Mouse (Mus musculus) heart, postnatal 0 days (tissue): ENCODE data around the gene Gstm1. TPM values are rescaled to one million over a fixed set of nuclear protein-coding genes. Genes with fewer than 3 reads are reported as not detected.

ENCODE experiments used
- ATAC-seq: fragments of 200-750 bp; cut with Nextera tagmentation; 2 replicates; pipeline ENCODE4 v1.8.0; 2017; ENCODE audit warnings: low read depth, moderate number of reproducible peaks, moderate library complexity; ENCODE audit not compliant: insufficient read depth
- DNase-seq: peaks from one replicate; pipeline ENCODE4 v3.0.0-alpha.2; 2016; ENCODE audit warnings: low spot score
- H3K27ac ChIP-seq: fragments of 300-500 bp; sonication (generic); 2 replicates; pipeline ENCODE4 v1.5.1; 2014; ENCODE audit warnings: low read depth, mild to moderate bottlenecking
- H3K27me3 ChIP-seq: fragments of 300-500 bp; sonication (generic); 2 replicates; pipeline ENCODE4 v1.6.1; 2014; ENCODE audit warnings: low read length, mixed read lengths; ENCODE audit not compliant: control insufficient read depth, insufficient read depth
- H3K36me3 ChIP-seq: fragments of 300-500 bp; sonication (generic); replicated peaks from 2 replicates; pipeline ENCODE4 v1.6.1; 2014; ENCODE audit warnings: low read length, mixed read lengths; ENCODE audit not compliant: control insufficient read depth, insufficient read depth
- H3K4me1 ChIP-seq: fragments of 300-500 bp; sonication (generic); 2 replicates; pipeline ENCODE4 v1.6.1; 2014; ENCODE audit warnings: antibody characterized with exemption; ENCODE audit not compliant: control insufficient read depth, insufficient read depth
- H3K4me2 ChIP-seq: fragments of 300-500 bp; sonication (generic); 2 replicates; pipeline ENCODE4 v1.6.1; 2014; ENCODE audit warnings: low read depth, mild to moderate bottlenecking, low read length, moderate library complexity
- H3K4me3 ChIP-seq: fragments of 300-500 bp; sonication (generic); 2 replicates; pipeline ENCODE4 v1.5.1; 2014; ENCODE audit warnings: low read depth, low read length
- H3K9ac ChIP-seq: fragments of 300-500 bp; sonication (generic); replicated peaks from 2 replicates; pipeline ENCODE4 v1.6.1; 2014; ENCODE audit warnings: low read depth, low read length, mixed read lengths
- H3K9me3 ChIP-seq: fragments of 300-500 bp; sonication (generic); replicated peaks from 2 replicates; pipeline ENCODE4 v1.6.1; 2016; ENCODE audit warnings: low read length; ENCODE audit not compliant: control insufficient read depth
- CTCF ChIP-seq: IDR thresholded peaks from 2 replicates; pipeline ENCODE4 v1.5.1; 2016; ENCODE audit warnings: antibody characterized with exemption, control low read depth, low read depth
- EP300 ChIP-seq: IDR thresholded peaks from 2 replicates; pipeline ENCODE4 v1.6.1; 2016; ENCODE audit warnings: antibody characterized with exemption, low read depth
- WGBS: fragments of 180-500 bp; shearing (Covaris S2); extraction: QIAGEN DNeasy Blood & Tissue Kit; methylation state at CpG from one replicate; pipeline ENCODE4 v1.1.7; 2014; 5-methylcytosine and 5-hydroxymethylcytosine counted together
- polyA plus RNA-seq: library from polyadenylated mRNA; unstranded; fragments of >200 nt; fragmentation: Nextera tagmentation; extraction: Ambion mirVana; gene quantifications from 2 replicates; pipeline ENCODE4 v1.2.1, GENCODE M21; 2015
- total RNA-seq: library from RNA; depleted of rRNA; stranded (reverse); fragments of >200 nt; gene quantifications from 2 replicates; pipeline ENCODE4 v1.2.3, GENCODE M21; 2014; ENCODE audit warnings: low replicate concordance; rRNA removed

The Gstm1 gene
- total and polyA plus RNA-seq, 2 experiments from 2014 or later: 111 to 136 TPM

DNA sequence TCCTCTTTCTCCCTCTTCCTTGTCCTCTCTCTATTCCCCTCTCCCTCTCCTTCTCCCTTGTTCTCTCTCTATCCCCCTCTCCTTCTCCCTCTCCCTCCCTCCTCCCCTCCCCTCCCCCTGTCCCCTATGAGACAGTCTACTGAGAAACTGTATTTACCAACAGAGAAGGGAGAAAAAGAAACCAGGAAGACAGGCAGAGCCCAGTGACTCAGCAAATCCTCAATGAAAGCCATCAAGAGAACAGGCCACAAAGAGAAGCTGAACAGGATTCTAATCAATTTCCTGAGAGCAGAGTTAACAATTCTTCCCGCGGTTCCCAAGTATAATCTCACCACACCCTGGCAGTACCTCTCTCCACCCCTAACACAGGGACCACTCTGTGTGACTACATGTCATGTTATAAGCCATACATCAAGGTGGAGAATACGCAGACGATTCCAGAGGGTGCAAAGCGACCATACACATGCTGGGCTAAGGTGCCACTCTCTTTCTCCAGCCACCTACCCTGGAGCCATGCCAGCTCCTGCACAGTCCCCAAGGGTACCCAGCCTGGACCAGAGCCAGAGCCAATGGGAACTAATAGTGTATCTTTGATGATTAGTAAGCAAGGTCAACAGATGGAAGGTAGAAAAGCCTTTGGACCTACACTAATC, 53.0 kb downstream of the Gstm1 start:
- H3K27me3 ChIP-seq: 0 out of 2 replicates have a peak, but pooled peaks cover 4% of the 10 kb centered on the region
- H3K27ac ChIP-seq: no peak overlapping the region
- no peaks in the 10 kb centered on the region for H3K36me3 ChIP-seq
- H3K4me3 ChIP-seq: no peak overlapping the region
- no peaks in the 10 kb centered on the region for H3K4me1 ChIP-seq
- H3K4me2 ChIP-seq: no peak overlapping the region
- ATAC-seq (no peak), DNase-seq (no peak)
- no peak overlapping the region for H3K9ac ChIP-seq
- TF ChIP-seq CTCF (no peak), EP300 (no peak)
- 57% methylated on average over 5 of the region's 5 CpGs for WGBS
- no peaks in the 10 kb centered on the region for H3K9me3 ChIP-seq

DNA sequence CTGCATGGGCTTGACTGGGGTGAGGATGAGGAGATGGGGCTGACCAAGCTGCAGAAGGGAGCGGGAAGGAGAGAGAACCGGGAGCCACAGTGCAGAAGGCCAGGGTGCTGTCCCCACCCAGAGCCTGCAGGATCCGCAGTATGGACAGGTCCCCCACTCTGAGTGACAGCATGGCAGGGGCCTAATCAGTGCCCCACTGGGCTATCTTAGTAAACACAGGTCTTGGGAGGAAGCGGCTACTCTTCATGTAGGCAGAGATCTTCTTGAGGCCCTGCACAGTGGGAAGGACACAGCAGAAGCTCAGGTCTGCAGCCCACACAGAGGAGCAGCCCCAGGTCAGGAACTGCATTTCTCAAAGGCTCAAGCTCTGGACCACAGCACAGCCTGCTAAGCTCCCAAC, 53.7 kb downstream of the Gstm1 start:
- Histone ChIP-seq H3K4me1 (no peaks in the 10 kb centered on the region), H3K9me3 (no peaks in the 10 kb centered on the region), H3K36me3 (no peaks in the 10 kb centered on the region), H3K4me2 (no peak overlapping the region), H3K27me3 (0 out of 2 replicates have a peak, but pooled peaks cover 3% of the 10 kb centered on the region), H3K9ac (no peak overlapping the region), H3K27ac (no peak overlapping the region), H3K4me3 (no peak overlapping the region)
- DNase-seq: no peak
- ATAC-seq: no peak
- 79% methylated on average over 4 of the region's 4 CpGs for WGBS
- TF ChIP-seq EP300: no peak
- TF ChIP-seq CTCF: no peak

Other genes with a start within 250 kb of the Gstm1 start
- gene Eps8l3, start 140.7 kb downstream of the Gstm1 start, total RNA-seq: not detected in 2 replicates
- not detected in 2 replicates for gene Eps8l3, start 140.7 kb downstream of the Gstm1 start, polyA plus RNA-seq
- 81.9 and 98.4 TPM in 2 replicates for gene Gstm5, start 122.2 kb downstream of the Gstm1 start, total RNA-seq
- 132 and 138 TPM in 2 replicates for gene Gstm5, start 122.2 kb downstream of the Gstm1 start, polyA plus RNA-seq
- 51.2 and 62.3 TPM in 2 replicates for gene Gstm7, start 86.2 kb downstream of the Gstm1 start, total RNA-seq
- 33.3 and 35.0 TPM in 2 replicates for gene Gstm7, start 86.2 kb downstream of the Gstm1 start, polyA plus RNA-seq
- gene Gstm6, start 74.2 kb downstream of the Gstm1 start, total RNA-seq: 17.9 and 20.3 TPM in 2 replicates
- 11.5 and 12.9 TPM in 2 replicates for gene Gstm6, start 74.2 kb downstream of the Gstm1 start, polyA plus RNA-seq
- gene Gstm3, start 48.7 kb downstream of the Gstm1 start, total RNA-seq: not detected in 2 replicates
- gene Gstm3, start 48.7 kb downstream of the Gstm1 start, polyA plus RNA-seq: not detected in 2 replicates
- 69.6 and 95.4 TPM in 2 replicates for gene Gstm2, start 31.5 kb downstream of the Gstm1 start, total RNA-seq
- 94.2 and 97.9 TPM in 2 replicates for gene Gstm2, start 31.5 kb downstream of the Gstm1 start, polyA plus RNA-seq
- 3.6 and 10.9 TPM in 2 replicates for gene Gstm4, start 26.9 kb upstream of the Gstm1 start, total RNA-seq
- 17.6 and 17.9 TPM in 2 replicates for gene Gstm4, start 26.9 kb upstream of the Gstm1 start, polyA plus RNA-seq
- 17.3 and 77.9 TPM in 2 replicates for gene Ampd2, start 68.7 kb upstream of the Gstm1 start, total RNA-seq
- gene Ampd2, start 68.7 kb upstream of the Gstm1 start, polyA plus RNA-seq: 12.7 and 12.8 TPM in 2 replicates
- 0.19 TPM in 1 of 2 replicates, not detected in the other for gene Gnat2, start 74.8 kb upstream of the Gstm1 start, total RNA-seq
- gene Gnat2, start 74.8 kb upstream of the Gstm1 start, polyA plus RNA-seq: 0.45 and 1.1 TPM in 2 replicates
- 30.2 and 41.0 TPM in 2 replicates for gene Gnai3, start 128.2 kb upstream of the Gstm1 start, total RNA-seq
- gene Gnai3, start 128.2 kb upstream of the Gstm1 start, polyA plus RNA-seq: 35.8 and 37.4 TPM in 2 replicates
- gene Gpr61, start 136.9 kb upstream of the Gstm1 start, total RNA-seq: 0.04 TPM in 1 of 2 replicates, not detected in the other
- gene Gpr61, start 136.9 kb upstream of the Gstm1 start, polyA plus RNA-seq: 0.05 and 0.11 TPM in 2 replicates
- gene Amigo1, start 168.4 kb upstream of the Gstm1 start, total RNA-seq: 5.0 and 11.9 TPM in 2 replicates
- 3.5 and 3.8 TPM in 2 replicates for gene Amigo1, start 168.4 kb upstream of the Gstm1 start, polyA plus RNA-seq
- 4.0 and 4.7 TPM in 2 replicates for gene Cyb561d1, start 183.2 kb upstream of the Gstm1 start, total RNA-seq
- gene Cyb561d1, start 183.2 kb upstream of the Gstm1 start, polyA plus RNA-seq: 3.4 and 3.5 TPM in 2 replicates
- gene Atxn7l2, start 193.0 kb upstream of the Gstm1 start, total RNA-seq: 3.1 and 6.0 TPM in 2 replicates
- gene Atxn7l2, start 193.0 kb upstream of the Gstm1 start, polyA plus RNA-seq: 4.1 and 4.3 TPM in 2 replicates
- 1.8 and 2.0 TPM in 2 replicates for gene Sypl2, start 208.7 kb upstream of the Gstm1 start, total RNA-seq
- 0.56 and 0.65 TPM in 2 replicates for gene Sypl2, start 208.7 kb upstream of the Gstm1 start, polyA plus RNA-seq
- gene Psma5, start 239.0 kb upstream of the Gstm1 start, total RNA-seq: 82.6 and 104 TPM in 2 replicates
- gene Psma5, start 239.0 kb upstream of the Gstm1 start, polyA plus RNA-seq: 177 and 180 TPM in 2 replicates